Mouse (Mus musculus): ENCODE data around the gene Ankrd22. TPM values are rescaled to one million over a fixed set of nuclear protein-coding genes. Genes with fewer than 3 reads are reported as not detected.

Gene Ankrd22
- total RNA-seq, 2 experiments from 2014 or later, result not detected

DNA sequence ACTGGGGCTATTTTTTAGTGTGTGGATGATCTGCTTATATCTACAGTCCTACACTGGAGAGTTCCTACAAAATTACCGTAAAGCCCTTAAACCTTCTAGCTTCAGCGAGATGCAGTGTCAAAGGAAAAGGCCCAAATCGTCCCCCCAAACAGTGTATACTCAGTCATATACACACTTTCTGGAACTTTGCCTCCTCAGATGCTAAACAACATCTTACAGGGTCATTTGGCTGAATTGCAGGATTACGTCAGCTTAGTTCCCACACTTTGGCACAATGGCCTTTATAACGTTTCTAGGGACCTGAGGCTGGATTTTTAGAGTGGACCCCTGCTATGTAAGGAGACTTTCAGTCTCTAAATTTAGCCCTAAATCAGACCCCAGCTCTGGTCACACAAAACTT is 16.6 kb upstream of the Ankrd22 start:
- no peak for DNase-seq
- intact Hi-C loops (cut with DNase I), result no loop called here

DNA sequence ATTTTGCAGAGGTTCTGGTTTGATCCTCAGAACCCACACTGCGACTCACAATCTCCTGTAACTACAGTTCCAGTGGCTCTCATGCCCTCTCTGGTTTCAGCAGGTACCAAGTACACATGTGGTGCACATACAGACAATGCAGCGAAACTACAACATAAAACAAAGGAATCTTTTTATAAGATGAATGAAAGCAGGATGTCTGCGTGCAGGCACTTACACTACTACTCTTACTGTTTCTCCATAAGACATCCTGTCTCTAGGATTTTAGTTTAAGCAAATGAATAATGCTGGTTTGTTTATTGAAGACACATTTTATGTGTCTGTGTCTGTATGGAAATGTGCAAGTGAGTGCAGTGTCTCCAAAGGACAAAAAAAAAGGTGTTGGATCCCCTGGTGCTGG is 15.4 kb upstream of the Ankrd22 start:
- intact Hi-C loops (cut with DNase I), result no loop called here
- no peak for DNase-seq

DNA sequence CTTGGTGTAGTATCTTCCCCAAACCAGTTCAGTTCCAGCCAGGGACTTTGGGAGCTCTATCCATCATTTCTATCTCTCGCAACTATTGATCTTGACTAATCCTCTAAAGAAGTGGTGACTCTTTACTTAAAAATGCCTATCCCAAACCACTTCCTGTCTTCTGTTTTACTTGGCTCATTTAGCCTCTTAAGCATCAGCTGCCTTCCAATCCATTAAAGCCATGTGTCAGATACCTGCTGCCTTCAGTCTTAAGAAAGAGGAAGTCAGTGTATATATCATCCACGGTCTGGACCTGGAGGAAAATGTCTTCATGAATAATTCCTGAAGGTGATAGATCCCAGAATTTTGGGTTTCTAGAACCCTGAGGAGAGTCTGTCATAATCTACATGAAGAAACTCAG is 14.5 kb upstream of the Ankrd22 start:
- intact Hi-C loops (cut with DNase I), result no loop called here

DNA sequence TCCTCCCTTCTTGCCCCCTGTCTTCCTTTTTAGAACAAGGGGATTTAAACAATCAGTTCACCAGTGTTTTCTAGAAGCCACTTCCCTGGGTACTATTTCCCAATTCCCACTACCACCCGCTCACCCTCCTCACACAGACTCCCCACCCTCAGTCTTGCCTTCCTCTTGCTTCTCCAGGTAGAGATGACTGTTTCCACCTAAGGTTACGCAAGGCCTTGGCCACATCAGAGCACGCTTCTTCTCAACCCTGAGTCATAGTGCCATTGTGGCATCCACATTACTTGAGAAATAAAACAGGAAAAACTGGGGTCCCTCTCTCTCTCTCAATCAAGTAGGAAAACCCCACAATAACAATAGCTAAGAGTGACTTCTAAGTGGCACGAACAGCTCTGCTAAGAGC is 13.3 kb upstream of the Ankrd22 start:
- intact Hi-C loops (cut with DNase I), result no loop called here
- DNase-seq, result no peak

More for the DNA sequence above, 14.5 kb upstream of the Ankrd22 start:
- DNase-seq, result no peak

DNA sequence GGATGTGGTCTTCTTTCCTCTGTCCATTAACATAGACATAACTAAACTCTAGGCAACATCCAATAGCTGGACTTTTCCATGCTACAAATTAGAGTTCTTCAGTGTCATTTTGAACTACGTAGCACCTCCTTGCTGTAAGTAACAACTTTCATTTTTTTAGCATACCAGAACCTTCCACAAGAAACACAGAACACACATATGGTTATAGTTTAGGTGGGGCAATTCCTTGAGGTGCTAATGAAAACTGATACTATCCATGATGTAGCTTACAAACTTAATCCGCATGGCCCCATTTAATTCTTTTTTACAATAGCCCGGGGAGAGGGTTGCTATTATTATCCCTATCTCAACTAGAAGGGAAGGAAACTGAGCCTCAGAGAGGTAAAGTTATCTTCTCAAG is 8.2 kb upstream of the Ankrd22 start:
- intact Hi-C loops (cut with DNase I), result no loop called here
- no peak for DNase-seq

DNA sequence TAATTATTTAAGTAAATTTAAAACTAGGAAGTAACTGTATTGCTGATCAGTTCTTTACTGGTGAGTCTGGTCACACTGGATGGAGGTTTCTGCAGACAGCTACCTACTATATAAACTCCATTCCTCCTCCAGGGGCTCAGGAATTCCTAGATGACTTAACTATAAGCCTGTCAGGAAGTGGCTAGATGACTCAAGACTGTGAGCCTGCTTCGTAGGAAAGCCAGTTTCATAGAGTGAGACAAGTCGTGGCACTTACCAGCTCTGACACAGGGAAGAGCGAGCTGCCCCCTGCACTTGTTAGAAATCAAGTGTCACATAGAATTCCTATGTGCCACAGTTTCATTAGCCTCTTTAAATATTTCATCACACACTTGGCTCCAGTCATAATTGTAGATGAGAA is 5.3 kb upstream of the Ankrd22 start:
- intact Hi-C loops (cut with DNase I), result no loop called here
- DNase-seq, result no peak

DNA sequence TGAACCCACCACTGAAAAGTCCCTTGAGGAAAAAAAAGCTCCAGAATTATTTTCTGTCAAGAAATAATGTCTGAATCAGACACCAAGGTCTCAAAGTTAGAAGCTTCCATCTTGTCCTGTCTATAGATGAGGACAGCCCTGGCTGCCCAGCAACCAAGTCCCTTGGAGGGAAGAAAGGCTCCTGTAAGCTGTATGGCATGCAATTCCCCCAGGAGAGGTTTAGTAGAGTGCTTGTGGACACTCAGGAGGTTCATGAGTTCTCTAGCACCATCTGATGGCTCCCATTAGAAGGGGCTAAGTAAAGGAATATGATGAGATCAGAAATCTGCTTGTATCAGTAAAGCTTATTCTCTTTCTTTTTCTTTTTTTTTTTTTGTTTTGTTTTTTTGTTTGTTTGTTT is 3.3 kb upstream of the Ankrd22 start:
- no peak for DNase-seq
- intact Hi-C loops (cut with DNase I), result no loop called here

DNA sequence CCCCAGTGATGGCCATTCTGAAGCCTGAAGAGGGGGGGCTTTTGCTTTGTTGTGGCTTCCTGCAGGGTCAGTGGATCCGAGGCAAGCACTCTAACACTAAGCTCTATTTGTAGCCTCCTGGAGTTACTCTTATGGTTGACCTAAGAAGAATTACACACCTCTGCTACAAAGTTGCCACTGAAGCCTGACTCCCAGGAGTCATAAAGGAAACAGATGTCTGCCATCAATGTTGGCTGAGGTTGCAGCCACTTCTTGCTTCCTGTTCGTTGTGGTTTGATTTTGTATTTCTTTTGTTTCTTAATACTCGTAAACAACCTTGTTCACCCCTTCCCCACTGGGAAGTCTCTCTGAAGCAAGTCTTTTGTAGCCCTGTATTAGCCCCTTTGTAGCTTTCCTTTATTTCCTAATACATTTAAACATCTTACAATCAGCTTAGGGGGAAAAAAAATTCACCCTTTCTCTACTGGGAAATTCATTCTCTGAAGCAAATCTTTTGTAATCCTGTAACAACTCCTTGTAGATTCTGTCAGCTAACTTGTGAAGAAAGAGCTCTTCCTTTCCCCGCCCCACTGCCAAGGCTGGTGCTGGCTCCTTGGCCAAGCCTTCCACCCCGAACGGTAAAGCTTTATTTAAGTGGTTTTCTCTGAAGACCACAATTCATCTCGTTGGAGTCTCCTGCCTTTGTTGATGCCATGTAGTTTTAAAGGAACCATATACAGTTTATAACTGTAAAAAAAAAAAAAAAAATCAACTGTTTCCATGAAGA is 2.2 kb upstream of the Ankrd22 start:
- DNase-seq, result no peak
- intact Hi-C loops (cut with DNase I), result no loop called here

DNA sequence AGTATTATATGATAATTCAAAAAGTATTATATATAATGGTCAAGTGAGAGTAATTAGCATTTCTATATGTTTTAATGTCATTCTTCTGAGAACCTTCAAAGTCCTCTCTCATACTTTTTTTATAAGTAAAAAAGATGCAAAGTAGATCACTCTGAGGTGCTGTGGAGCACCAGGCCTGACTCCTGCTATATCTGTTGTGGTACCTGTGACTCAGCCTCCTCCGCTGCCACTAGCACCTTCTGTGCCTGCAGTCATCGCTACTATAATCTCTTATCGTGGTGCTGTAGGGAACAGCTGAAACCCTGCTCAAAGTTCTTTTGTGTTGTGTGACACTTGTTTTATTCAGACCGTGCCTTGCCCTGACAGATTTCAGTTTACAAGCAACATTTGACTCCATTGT is 533 bp upstream of the Ankrd22 start:
- intact Hi-C loops (cut with DNase I), result no loop called here
- no peak for DNase-seq

DNA sequence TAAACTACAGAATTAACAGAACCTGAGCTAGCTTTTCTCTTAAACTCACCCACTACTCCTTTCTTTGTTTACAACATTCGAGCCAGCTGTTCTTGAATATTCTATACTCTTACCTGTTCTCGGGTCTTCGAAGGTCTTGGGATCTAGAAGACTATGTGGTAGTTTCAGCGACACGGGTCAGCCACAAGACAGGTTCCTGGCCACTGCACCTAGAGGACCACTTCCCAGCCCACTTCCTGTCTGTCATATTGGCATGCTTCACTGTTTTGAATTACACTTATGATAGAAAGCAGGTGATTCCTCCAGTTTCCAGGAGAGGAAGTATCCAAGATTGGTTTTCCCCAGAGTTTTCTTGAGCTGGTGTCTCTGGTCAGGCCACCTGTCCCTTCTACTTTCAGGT is 3.2 kb downstream of the Ankrd22 start:
- DNase-seq, result no peak
- intact Hi-C loops (cut with DNase I), result no loop called here

DNA sequence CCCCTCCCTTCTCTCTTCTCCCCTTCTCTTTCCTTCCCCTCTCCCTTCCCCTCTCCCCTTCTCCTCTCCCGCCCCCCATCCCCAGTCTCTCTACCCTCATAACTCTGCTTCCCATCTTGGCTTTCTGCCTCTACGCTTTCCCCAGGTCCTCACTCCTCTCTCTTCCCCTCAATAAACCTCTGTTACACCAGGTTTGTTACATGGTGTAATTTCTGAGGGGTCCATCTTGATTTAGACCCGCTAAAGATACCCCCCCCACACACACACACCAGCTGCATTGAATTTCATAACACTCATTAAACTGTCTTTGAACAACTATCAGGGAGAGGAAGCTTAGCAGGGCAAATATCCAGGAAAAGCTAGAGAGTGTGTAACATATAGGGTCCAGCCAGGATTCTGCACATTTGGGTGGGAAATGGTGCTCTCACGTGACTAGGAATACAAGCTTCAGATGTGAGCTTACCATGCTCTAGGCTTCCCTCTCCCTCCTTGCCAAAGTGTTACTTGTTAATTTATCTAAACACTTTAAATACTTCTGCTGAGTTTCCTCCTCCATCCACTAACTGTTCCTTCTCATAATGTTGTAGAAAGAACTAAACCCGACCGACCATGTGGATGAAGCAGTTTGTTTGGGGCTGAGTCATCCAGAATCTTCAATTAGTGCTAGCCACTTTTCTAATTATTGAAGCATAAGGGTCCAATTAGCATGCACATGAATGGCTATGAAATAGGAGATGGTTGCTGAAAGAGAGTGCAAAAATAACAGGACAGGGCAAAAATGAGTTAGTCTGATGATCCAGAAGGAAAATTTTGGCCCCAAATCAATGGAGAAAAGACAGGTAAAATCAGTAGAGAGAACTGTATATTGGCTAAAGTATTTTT is 12.3 kb downstream of the Ankrd22 start:
- intact Hi-C loops (cut with DNase I), result no loop called here
- DNase-seq, result no peak

DNA sequence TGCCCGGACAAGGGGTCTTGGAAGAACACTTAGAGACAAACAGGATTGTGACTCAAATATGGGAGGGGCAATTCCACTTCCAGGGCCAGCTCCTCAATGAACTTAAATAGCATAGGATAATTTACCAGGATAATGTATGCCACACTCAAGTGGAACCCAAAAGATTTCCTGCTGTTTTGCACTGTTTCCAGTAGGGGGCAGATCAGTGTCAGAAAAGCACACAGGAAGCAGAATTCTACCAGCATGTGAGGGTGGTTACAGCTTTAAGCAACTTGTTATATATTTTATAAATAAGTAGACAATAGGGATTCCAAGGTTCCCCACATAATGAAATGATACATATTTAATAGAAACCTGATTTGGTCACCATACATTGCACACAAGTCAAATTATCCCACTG is 13.9 kb downstream of the Ankrd22 start:
- intact Hi-C loops (cut with DNase I), result no loop called here

DNA sequence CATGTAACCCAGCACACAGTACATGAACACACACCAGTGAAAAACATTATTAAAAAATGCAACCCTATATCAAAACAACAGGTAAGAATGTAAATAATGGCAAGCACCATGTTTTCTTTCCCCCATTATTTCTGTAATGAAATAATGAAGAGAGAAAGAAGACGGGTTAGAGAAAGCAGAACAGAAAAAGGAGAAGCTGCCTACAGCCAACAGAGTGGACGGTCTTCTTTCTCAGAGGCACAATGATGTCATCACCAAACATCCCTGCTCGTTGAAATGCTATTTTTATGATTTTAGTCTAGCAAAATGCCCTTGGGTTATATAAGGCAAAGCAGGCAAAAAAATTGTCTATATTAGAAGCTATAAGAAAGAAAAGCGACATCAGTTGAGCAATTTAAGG is 17.4 kb downstream of the Ankrd22 start:
- intact Hi-C loops (cut with DNase I), result loop anchor here (10.0 kb wide), 1 partner anchor 86 kb away; no protein-coding TSS in a partner anchor

More for the DNA sequence above, 13.9 kb downstream of the Ankrd22 start:
- DNase-seq, result no peak

DNA sequence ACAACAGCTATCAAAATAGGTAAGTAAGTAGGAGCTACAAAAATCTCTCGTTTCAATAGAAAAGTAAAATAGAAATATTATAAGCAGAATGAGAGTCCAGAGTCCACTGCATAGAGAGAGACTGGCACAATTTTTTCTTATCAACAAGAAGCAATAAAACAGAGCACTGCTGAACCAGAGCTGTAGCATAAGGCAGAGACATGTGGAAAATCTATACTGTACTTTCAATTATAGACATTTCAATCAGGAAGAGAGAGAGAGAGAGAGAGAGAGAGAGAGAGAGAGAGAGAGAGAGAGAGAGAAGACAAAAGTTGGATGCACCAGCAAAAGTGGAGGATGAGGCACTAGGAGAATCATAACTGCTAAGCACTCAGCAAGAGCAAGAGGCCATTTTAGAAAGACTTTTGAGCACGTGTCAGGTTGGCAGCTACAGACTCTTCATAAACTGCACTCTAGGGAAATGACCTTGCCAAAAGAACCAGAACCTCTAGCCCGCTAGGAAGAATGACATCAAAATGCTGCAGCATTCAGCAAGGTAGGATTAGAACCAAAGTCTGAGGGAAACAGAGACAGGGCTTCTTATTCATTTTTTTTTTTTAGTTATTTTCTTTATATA is 26.3 kb downstream of the Ankrd22 start:
- no peak for DNase-seq
- intact Hi-C loops (cut with DNase I), result loop anchor here (10.0 kb wide), 1 partner anchor 95 kb away; no protein-coding TSS in a partner anchor

More for the DNA sequence above, 17.4 kb downstream of the Ankrd22 start:
- DNase-seq, result no peak

DNA sequence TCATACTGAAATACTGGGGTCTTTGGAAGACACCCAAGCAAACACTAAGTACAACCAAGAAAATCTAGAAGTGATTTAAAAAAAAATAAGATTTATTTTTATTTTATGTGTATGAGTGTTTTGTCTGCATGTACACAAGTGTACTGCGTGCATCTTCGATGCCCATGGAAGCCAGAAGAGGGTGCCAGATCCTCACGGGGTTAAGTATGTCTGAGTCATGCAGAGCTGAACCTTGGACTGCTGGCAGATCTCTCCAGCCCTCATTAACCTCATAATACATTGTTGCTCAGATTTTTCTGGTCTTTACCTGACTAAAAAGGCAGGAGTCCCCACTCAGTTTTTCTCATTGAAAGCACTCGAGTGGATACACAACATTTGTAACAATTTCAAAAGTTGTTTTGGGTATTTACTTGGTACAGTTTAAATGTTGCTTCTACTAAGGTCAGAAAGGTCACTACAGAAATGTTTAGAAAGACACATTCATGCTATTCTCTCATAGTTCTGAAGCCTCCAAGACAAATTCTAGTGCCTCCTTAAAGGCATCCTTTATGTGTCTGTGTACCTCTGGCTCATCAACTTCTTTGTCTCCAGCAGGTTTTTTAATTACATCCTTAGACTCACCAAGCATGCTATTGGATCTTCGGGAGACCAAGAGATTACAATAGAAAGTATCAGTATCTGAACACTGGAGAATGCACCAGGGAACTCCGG is 27.0 kb downstream of the Ankrd22 start:
- intact Hi-C loops (cut with DNase I), result no loop called here
- DNase-seq, result no peak

DNA sequence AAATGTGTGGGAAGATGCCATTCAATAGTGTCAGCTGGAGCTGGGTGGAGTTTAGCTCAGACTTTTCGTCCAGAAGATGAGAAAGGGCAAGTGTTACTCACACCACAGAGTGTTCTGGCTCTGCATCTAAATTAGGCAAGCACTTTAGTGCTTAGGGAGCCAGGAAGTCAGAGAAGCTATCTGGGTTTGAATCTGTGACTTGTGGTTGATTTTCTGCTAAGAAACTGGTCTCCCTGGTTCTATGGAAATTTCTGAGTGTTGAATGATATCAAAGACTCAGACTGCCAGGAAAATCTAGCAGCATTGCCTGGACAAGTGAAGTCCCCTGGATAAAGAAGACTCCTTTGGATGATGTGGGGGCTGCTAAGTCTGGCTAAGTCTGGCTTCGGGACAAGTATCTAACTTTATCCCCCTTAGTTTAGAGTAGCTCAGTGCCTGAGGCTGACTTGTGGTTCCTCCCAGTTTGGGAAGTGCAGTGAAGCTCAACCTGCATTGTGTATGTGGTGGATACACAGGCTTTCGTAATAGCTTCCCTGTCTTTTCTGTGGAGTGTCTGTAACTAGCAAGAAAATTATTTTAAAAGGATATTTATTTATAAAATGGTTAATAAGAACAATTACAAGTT is 45.6 kb downstream of the Ankrd22 start:
- intact Hi-C loops (cut with DNase I), result no loop called here
- DNase-seq, result no peak

DNA sequence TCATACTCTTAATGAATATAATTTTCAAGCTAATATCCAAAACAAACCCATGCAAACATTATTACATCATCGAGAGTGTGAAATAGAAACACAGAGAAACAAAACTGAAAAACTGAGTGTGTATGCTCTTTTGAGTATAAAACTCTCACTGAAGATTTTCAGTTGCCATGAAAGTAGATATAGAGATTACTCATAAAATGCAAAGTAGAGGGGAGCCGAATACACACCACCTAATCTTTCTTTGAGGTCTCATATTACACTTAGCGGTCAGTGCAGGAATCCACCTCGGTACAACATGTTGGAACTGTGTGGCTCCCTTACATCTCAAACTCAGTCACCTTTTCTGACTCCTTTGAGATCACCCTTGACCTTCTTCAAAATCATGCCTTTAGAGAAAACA is 46.2 kb downstream of the Ankrd22 start:
- intact Hi-C loops (cut with DNase I), result no loop called here
- no peak for DNase-seq

DNA sequence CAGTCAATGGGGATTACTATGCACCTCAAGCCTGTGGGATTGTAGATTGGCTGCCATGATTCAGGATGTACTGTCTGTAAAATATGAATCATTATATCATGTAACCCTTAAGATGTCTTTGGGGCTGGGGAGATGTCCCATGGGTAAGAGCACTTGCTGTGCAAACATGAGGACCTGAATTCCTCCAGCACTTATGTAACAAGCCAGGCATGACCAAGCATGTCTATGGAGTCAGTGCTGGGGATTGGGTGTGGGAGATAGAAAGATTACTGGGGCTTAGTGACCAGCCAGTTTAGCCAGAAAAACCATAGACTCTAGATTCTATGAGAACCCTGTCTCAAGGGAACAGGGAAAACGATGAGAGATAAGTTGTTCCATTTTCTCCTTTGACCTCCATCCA is 46.8 kb downstream of the Ankrd22 start:
- no peak for DNase-seq
- intact Hi-C loops (cut with DNase I), result no loop called here

DNA sequence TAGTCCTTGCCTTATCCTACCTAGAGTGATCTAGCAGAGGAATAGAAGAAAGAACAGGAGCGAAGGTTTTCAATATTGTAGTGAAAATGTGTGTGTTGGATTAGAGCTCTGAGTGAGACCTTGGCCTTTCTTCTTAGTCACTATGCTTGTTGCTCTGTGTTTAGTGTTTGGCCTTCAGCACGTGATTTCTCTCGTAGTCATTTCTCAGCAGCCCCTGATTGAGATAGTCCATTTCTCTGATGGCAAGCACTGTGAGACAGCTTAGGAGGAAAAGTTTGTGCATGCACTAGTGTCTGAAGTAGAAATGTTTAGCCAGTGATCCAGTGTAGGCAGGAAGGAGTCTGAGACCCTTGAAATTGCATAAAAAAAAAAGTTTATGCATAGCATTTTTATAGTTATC is 61.0 kb downstream of the Ankrd22 start:
- intact Hi-C loops (cut with DNase I), result no loop called here
- DNase-seq, result no peak

DNA sequence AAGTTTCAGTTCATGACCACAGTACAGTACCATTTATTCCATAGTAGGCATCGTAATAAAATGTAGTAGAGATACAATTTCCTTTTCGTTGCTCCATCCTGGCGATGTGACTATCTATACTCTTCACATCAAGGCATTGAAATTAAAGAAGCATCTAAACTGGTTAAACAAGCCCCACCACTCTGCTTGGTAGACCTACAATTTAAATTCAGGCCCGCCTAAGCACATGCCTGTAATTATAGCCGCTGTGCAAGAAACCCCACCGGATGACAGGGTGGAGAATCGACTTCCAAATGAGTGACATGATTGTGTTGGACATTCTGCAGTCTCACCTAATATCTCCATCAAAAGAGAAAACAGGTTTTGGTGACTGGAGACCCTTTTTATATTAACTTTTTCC is 64.0 kb downstream of the Ankrd22 start:
- no peak for DNase-seq
- intact Hi-C loops (cut with DNase I), result no loop called here

All from heart, postnatal 36 days (tissue).